Mouse (Mus musculus): ENCODE measurements around the gene Tagln2. TPM values are rescaled to one million over a fixed set of nuclear protein-coding genes. Genes with fewer than 3 reads are reported as not detected.

Tagln2 gene
- 80.7 and 88.8 TPM in 2 replicates for total RNA-seq (2021)
- long read RNA-seq, transcript Tagln2-202 (5 exons, 1,586 nt): major isoform, 30 of 34 reads
- long read RNA-seq, partial matches to known transcripts: 2 of 34 reads
- long read RNA-seq, other reads (novel, unspliced or antisense): 2 of 34 reads

DNA sequence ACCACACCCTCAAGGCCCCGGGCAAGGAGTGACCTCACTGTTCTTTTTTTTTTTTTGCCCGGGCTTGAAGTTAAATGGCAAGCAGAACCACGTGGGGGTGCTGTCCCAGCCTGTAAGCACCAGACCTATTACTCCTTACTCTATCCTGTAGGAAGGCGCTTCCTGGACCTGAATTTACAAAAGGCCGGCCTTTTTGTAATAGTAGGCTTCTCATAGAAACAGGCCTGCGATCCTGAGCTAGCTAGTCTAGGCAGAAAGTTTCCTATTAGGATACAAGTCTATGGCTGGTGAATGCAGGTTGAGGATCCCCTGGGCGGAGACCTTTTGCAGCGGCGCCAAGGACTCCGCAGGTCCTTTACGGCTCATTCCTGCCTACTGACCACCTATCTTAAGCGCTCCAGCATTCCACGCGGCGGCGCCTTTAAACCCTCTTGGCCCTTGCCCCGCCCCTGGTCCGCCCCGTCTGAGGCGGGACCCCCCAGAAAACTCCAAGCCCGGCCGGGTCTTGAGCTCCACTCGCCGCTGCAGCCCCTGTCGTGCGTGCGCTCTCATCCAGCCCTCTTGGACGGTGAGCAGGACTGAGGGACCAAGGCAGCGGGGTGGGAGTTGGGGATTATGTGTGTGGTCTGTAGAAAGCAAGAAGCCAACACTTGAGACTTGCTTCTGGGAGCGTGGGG lies at the start of gene Tagln2:
Gene Tagln2 (plus strand): TSS at position 283 of the 677 bp plus-strand sequence.
- DNase-seq: peak; percentile 90

DNA sequence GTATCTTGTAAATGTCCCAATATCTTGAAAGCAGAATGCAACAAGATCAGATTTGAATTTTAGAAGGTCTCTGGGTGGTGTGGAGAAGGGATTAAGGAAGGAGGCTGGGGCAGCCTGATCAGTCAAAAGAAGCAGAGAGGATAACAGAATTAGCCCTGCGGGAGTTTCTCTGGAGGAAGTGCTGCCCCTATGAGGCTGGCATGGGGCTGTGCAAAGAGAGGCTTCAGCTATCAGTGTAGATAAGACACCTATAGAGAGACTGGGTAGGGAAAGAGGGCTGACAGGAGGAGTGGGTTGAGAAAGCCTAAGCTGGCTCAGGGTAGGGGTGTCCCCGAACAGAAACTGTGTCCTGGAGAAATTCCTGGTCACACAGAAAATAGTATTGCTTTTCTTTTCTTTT lies 49.6 kb upstream of the Tagln2 start:
- no peak for DNase-seq

DNA sequence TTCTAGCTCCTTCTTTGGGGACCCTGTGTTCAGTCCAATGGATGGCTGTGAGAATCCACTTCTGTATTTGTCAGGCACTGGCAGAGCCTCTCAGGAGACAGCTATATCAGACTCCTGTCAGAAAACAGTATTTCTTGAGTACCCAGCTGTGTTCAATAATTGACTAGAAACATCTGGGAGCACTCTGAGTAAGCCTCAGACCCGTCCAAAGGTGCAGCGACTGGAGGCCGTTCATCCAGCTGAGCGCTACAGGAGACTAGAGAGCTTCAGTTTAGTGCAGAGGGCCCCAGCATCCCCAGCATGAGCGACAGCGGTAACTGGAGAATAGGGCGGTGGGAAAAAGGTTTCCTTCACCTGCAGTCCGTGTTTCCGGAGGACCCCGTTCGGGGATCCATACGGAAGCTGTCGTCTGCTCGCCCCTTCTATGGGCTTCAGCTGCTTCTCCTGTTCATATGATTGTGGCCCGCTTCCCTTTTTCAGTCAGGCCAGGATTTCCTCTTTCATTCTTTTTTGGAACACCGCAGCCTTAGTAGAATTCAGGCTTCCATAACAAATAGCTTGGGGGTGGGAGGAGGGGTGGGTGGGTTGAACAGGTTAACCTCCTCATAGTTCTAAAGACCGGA lies 48.9 kb upstream of the Tagln2 start:
- no peak for DNase-seq

DNA sequence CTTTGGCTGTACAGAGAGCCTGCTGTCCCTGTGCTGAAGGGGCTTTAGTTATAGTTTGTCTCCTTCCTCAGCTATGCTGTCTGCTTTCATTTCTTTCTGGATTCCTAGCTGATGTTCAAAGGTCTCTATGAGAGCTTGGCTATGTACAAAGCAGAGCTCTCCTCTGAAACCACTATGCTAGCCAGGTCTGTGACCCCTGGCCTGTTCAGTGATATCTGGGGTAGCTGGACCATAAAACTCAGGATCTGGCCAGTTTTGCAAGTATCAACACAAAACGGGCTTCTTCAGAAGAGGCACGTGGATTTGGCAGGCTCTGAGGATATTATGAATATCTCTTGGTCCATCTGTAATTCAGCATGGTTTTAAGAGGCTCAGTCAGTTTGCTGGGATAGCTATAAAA lies 46.9 kb upstream of the Tagln2 start:
- DNase-seq: no peak

DNA sequence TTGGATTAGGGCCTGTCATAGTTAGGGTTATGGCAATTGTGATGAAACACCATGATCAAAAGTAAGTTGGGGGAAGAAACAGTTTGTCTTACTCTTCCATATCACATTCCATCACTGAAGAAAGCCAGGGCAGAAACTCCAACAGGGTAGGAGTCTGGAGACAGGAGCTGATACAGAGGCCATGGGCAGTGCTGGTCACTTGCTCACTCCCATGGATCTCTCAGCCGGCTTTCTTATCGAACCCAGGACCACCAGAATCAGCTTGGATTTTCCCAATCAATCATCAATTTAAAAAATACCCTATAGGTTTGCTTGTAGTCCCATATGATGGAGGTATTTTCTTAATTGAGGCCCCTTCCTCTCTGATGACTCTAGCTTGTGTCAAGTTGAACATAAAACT lies 46.0 kb upstream of the Tagln2 start:
- DNase-seq: no peak

DNA sequence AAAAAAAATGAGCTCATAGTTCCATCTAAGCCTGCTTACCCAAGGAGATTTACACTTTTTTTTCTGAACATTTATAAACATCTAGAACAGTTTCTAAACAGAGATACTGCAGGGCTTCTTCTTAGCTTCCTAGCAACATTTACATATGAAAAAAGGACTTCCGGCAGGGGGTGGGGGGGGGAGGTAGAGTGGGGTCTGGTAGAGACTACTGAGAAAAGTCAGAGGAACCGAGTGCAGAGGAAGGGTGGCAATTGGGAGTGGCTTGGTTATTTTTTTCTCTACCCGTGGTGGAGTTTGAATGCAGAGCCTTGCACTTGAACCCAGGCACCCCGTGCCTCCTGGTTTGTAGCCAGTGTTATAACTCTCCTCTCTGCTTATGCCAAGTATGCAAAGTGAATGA lies 44.4 kb upstream of the Tagln2 start:
- no peak for DNase-seq

DNA sequence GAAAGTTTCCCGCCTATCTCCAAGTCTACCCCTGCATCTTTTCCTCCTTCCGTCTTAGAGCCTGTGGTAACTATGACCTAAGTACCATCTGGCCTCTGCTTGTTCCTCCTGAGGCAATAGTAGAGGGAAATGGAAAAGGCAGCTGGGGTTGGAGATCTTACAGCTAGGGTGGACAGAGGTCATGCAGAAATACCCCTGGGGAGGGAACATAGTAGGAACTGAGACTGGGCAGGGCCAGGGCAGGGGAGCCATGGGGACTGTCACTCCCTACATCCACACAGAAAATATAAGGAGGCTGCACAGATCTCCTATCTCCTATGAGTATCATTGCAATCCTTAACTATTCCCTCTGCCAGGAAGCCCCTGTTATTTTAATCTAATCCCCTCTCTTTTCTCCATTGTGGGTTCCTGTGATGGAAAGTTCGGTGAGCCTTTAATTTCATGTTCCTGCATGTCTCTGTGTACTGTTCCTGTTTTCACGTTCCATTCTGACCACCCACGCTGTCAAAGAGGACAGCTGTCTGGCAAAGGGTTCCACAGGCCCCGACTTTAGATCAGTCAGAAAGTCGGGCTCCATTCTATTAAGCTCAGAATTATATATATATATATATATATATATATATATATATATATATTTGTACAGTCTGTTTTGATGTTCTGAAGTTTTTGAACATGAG lies 43.7 kb upstream of the Tagln2 start:
- DNase-seq: no peak

DNA sequence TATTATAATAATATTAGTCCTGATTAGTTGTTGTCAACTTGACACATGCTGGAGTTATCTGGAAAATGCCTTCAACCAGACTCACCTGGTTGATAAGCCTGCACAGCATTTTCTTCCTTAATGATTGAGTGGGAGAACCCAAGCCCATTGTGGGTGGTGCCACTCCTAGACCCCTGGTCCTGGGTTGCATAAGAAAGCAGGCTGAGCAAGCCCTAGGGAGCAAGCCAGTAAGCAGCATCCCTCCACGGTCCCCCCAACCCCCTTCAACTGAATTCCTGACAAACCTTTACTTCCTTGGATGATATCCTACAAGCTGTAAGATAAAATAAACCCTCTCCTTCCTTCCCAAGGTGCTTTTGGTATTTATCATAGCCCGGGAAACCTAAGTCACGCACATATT lies 42.7 kb upstream of the Tagln2 start:
- no peak for DNase-seq

DNA sequence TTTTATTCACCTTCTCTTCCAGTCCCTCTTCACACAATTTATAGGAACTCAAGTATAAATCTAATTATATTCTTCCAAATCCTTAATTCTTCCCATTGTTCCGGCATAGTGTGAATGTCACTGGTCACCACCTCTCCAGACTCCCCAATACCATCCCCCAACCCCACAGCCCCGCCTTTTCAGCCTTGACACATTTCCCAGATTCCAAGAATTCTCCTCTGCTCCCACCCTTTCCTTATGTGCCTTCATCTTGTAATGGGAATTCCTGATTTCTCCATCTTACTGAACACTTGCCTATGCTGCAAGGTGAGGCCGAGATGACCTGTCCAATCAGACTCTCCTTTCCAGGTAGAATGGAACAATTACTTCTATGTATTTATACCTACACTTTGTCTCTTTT lies 41.8 kb upstream of the Tagln2 start:
- DNase-seq: no peak

DNA sequence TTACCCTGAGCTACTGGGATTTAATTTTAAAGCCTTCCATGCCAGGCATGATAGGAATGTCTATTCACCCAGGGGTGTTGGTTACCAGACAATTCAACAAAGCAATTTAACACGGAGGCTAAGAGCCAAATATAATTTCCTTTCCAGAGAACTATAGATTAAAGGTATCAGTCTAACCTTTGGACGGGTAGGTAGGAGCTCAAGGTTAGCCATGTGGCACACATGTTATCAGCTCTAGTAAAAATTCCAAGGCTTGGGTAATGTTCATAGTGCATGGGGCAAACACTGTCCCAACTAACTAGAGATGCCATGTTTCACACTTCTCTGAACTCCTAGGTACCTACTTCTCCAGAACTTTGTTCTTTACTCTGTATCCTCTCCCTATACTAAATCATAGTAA lies 38.2 kb upstream of the Tagln2 start:
- DNase-seq: no peak

DNA sequence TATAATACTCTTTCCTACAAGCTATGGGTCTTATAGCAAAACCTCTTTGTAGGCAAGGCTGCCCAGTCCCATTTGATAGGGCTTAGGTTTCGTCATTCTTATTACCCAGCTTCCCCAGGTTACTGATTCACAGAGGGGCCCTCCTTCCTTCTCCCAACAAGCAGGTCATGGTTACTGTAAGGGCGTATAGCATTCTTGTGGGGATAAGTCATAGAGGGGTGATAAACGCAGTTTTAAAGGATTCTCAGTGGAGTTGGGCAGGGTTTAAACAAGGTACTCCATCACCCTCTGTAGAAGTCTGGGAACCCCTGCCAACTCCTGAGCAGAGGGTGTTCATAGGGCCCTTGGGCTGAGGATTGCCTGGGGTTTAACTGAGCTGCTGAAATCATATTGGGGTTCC lies 37.3 kb upstream of the Tagln2 start:
- DNase-seq: no peak

DNA sequence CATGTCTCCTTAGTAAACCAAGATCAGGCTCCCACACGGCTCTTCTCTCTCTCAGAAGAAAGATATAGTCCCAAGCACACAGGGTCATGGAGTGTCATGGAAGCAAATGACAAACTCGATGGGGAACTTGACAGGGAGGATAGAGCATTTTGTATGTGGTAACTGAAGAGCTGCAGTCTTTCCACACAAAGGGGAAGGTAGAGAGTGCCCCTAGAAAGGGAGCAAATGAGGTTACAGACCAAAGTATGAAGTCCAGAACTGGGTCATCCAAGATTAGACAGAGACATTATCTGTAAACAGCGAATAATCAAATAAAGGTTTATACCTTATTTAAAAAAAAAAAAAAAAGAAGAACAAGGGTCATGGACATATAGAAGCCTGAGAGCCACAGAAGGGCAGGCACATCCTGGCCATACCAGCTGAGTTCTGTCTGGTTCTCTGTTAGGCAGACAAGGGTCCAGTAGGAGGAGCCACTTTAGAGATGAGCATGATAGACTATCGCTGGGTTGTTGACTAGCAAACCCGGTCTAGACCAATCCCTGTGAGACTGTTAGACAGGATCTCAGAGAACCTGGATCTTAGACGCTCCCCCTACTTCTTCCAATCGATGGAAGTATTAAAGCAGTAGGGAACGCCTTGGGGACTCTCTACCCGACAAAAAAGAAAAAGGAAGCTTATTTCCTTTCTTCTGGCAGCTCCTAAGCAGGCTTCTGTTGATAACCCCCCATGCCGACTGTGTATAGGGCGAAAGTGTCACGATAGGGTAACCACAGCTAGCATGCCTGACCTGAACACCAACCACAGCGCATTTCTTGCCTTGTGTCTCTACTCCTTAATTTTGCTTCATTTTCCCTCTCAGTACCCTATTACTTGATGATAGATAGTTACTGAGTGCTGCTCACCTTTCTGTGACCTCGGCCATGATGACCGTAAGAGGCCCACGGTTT lies 36.2 kb upstream of the Tagln2 start:
- DNase-seq: no peak

DNA sequence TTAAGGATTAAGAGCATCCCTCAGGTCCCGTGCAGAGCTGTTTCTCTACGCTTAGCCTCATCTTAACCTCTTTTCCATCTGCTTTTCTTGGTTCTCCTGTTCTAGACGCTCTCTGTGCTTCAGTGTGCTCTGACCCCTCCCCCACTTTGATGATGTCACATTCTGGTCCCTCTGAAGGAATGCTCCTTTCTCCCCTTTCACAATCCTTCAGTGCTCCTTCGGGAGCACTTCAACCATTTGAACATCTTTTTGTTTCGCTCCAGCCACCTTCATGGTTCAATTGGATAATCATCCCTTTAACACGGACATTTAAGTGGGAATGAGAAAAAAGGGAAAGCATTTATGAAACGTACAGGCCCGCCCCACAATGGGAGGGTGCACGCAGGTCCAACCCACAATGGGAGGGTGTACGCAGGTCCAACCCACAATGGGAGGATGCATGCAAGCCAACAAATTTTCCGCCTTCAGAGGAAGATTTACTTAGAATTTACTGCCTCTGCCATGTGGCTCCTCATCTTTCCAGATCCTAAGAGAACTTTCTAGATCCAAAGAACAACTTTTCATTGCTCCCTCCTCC lies 31.5 kb upstream of the Tagln2 start:
- DNase-seq: no peak

DNA sequence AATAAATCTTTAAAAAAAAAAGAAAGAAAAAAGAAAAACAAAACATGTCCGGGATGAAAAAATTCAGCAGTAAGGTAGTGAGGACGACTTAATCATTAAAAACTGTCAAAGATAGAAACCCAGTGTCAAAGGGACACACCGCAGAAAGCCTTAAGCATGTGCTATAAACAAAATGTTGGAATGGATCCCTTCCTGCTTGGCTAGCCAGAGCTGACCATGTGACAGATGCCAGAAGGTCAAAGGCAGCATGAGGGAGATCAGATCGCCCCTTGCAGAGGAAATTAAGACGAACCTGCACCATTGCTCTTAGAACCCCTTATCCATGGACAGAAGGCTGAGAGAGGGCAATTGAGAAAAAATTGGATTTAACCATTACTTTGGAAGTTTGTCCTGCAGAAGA lies 30.5 kb upstream of the Tagln2 start:
- no peak for DNase-seq

DNA sequence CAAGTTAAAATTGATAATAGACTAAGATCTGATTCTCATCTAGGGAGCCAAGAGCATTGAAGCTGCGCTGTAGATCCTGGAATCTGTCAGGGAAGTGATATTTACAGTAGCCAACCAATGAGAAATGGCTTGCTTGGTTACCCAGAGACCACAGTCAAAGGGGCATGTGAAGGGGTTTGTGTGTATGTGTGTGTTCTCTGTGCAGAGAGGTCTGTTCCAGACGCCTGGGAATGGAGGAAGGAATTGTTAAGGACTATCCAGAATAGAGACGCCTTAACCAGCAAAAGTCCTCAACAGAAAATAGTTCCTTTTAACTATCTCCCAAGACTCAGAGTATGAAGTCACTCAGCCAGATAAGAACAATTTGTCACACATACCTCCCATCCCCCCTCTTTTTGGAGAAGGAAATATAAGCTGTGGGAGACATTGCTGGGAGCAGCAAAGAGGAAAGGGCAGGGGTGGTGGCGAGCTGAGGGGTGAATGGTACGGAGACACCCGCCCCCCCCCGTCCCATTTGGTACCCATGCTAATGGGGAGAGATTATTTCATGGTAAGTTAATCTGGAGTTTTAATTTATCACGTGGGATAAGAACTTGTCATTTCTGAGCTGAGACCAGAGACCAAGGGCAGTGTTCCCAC lies 29.9 kb upstream of the Tagln2 start:
- no peak for DNase-seq

DNA sequence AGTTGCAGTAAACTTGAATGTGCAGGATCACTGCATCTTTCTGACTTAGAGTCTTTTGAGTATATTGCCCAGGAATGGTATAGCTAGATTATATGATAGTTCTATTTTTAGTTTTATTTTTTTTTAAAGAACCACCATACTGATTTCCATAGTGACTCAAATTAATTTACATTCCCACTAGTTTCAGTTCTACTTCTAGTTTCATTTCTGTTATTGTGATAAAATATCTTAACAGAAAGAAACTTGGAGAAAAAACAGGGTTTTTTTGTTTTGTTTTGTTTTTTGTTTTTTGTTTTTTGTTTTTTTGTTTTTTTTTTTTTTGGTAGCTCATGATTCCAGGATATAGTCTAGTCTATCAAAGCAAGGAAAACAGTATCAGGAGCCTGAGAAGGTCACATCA lies 26.9 kb upstream of the Tagln2 start:
- DNase-seq: no peak

DNA sequence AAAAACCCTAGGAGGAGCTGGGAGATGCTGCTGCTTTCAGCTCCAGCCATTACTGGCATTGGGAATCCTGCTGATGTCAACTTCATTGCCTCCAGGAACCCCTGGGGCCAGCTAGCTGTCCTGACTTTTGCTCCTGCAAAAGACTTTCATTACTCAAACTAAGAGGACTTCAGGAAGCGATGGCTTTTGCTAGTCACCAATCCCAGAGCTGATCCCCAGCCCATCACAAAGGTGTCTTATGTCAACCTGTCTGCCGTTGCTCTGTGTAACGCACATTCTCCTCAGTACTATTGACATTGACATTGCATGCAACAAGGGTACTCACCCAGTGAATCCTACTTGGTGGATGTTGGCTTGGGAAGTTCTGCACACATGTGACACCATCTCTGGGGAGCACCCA lies 25.7 kb upstream of the Tagln2 start:
- no peak for DNase-seq

DNA sequence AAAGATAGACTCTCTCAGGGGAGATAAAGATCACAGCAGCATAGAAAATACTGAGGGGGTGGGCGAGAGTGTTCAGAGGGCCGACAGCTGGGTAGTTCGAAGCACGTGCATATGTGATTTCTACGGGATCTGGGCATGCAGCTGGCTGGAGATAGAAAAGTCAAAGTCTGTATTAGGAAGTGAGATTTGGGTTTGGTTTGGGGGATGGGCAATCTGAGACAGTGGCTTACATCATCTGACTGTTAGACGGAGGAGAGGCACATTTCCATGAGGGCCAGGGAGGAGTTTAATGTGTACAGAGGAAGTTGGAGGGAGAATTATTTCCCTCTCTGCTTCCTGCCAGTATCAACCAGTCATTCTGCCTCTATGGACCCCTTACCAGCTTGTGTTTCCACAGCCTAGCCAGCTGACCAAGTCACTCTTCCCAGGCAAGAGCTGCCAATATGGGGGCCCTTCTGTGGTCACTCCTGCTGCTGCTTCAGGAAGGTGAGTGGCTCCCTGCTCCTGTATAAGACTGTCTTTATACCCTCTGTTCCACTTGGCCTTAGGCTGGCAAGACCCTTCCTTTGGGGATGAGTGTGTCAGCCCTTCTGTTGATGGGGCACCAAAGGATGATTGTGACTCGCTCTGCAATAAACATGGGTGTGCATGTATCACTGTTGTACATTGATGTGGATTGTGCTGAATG lies 24.6 kb upstream of the Tagln2 start, which contains the start of gene Slamf9:
Gene Slamf9 (plus strand): TSS at position 305 of the 688 bp plus-strand sequence.
- no peak for DNase-seq

DNA sequence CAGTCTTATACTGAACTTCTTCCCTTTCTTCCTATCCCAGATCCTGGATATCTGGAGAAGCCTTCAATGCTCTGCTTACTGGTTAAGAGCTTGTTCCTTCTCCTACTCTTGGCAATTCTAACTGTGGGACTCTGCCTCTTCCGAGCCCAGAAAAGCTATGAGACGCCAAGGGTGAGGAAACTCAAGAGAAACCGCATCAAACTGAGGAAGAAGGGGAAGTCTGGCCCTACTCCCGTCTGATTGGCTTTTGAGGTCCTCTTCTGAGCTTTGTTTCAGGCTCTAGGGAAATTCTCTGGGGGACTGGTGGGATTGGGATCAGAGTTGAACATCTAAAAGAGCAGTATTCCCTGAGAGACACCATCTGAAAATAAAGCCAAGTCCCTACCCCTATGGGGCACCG lies 21.8 kb upstream of the Tagln2 start:
- no peak for DNase-seq

DNA sequence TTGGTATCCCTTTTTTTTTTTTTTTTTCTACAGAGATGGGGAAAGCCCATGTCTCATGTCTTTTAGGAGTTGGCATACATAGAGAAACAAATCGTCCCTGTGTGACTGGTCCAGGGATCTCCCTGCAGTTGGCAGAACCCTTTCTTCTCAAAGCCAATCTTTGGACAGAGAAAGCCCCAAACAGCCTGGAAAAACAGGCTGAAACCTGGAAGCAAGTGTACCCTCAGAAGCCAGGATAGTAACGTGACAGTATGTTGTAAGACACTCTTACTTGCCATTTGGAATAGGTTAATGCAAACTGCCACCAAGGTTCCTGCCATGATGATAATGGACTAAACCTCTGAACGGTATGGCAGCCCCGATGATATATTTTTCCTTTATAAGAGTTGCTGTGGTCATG lies 19.5 kb upstream of the Tagln2 start:
- DNase-seq: no peak

DNA sequence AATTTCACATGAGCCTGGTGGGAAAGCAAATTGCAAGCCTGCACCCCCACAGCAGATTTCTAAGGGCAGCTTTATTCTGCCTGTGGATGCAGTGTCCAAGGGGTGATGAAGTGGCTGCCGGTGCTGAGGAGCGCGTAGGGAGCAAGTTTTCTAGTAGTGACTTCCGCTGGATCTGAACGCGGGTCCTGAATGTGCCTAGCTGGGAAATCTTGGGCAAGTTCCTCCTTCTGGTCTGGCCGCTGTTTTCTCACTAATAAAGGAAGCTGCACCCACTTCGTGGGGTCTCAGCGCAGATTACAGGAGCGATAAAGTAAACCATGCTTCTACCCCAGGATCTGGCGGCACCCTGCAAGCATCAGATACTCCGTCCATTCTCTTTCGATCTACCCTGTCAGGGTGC lies 18.7 kb upstream of the Tagln2 start:
- DNase-seq: no peak

Measured in adrenal gland, postnatal 25 days (tissue).